Mouse (Mus musculus) ES-CJ7 (cell line): ENCODE results near the gene Trappc3.

Experiments
- DNase-seq: peaks from one replicate; pipeline ENCODE4 v3.0.0; 2011; ENCODE audit warnings: low read depth, low spot score

Gene Trappc3

GRCm38 (mm10) chr4:126262119-126262807, at the start of gene Trappc3:
Gene Trappc3, plus strand, starts transcription at chr4:126262325.
- peak; percentile 98 for DNase-seq

DNA sequence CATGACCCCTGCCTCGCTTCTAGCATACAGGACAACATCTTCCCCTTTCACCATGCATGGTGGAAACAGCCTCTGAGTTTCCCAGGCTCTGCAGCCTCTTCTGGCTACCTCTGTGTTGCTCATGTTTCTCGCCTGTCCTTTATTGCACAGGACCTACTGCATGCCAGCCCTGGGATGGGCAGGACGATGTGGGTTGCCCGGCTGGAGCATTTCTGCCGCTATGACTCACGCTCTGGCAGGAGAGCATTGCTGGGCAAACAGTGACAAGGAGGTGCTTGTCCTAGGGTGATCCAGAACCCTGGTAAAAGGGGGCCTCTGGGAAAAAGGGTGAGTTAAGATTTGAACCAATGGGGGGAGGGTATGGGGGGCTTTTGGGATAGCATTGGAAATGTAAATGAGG, 44.4 kb upstream of the Trappc3 start:
- no peak for DNase-seq

GRCm38 (mm10) chr4:126219540-126219939, 42.6 kb upstream of the Trappc3 start:
- DNase-seq, result peak; percentile 46

DNA sequence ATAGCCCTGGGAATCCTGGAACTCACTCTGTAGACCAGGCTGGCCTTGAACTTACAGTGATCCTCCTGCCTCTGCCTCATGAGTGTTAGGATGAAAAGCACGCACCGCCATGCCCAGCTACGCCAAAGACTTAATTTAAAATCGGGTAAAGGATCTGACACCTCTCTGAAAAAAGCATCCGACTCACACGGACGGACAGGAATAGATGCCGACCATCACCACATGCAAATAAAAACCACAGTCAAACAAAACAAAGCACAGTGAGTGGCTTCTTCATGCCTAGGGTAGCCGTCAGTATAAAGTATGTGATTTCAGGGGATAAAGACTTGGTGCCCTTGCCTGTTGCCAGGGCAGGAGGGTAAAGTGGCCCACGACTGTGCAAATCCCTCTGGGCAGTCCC, 42.1 kb upstream of the Trappc3 start:
- no peak for DNase-seq

- DNase-seq, result peak; percentile 77
Observed at GRCm38 (mm10) chr4:126222631-126223030, 39.5 kb upstream of the Trappc3 start.

DNA sequence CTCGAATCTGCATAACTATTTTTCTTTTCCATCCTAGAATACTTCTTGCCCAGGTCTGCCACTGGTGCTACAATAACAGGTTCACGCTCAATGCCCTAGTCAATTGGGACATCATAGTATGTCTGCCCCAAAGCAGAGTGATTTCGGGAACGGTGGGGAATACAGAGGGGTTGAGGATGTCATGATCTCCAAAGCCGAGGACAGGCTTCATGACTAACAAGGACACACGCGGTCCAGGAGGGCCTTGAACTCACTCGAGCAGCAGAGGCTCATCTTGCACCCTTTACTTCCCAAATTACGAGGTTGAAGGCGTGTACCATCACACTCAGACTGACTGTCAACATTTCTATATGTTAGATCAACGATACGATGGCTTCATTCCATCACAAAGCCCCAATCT, 35.5 kb upstream of the Trappc3 start:
- DNase-seq, result no peak

- DNase-seq, result peak; percentile 90
Observed at GRCm38 (mm10) chr4:126227077-126227761, 34.9 kb upstream of the Trappc3 start.

GRCm38 (mm10) chr4:126228144-126228543, 34.0 kb upstream of the Trappc3 start:
- DNase-seq, result no peak

GRCm38 (mm10) chr4:126229900-126230299, 32.2 kb upstream of the Trappc3 start:
- no peak for DNase-seq

DNA sequence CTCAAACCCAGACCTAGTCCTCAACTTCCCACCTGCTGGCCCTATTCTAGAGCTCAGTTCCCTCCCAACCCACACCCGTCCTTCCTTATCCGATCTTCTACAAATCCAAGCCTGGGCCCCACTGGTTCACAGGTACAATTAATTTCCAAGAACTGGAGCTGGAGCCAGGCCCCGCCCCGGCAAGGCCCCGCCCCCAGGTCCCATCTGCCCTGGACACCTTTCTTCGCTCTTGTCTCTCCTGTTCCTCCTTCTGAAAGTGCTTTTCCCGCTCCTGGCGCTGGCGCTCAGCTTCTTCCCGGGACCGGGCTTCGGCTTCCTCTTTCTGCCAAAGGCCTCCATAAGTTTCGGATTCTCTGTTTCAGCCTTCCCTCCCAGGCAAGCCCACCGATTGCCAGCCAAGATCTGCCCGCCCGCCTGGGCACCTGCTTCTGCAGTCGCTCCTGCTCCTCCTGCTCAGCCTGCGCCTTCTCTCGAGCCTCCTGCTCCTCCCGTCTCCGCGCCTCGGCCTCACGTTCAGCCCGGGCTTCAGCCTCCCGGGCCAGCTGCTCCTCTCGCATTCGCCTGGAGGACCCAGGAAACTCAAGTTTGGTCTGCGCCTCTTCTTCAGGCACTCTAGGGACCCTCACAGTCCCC, 28.3 kb upstream of the Trappc3 start:
- peak; percentile 42 for DNase-seq

- no peak for DNase-seq
Observed at GRCm38 (mm10) chr4:126234496-126235175, 27.5 kb upstream of the Trappc3 start.

DNA sequence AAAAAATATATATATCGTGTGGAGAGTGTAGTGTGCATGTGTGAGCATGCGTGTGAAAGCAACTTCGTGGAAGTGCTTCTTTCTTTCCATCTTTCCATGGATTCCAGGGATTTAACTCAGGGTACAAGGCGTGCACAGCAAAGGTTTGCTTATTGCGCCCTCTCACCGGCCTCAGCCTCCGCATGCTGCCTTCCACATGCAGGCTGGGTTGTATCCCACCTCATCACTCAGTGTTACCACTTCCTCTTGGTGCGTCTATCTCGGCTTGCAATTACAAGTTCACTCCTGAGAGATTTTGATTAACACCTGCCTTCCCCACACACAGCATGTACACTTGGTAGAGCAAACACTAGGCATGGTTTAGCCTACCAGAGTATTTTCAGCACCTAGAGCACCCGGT, 26.9 kb upstream of the Trappc3 start:
- DNase-seq, result no peak

- DNase-seq, result peak; percentile 66
Observed at GRCm38 (mm10) chr4:126236467-126237280, 25.5 kb upstream of the Trappc3 start.

GRCm38 (mm10) chr4:126237721-126238242, 24.3 kb upstream of the Trappc3 start:
- no peak for DNase-seq

- no peak for DNase-seq
Observed at GRCm38 (mm10) chr4:126239862-126240475, 22.2 kb upstream of the Trappc3 start.

DNA sequence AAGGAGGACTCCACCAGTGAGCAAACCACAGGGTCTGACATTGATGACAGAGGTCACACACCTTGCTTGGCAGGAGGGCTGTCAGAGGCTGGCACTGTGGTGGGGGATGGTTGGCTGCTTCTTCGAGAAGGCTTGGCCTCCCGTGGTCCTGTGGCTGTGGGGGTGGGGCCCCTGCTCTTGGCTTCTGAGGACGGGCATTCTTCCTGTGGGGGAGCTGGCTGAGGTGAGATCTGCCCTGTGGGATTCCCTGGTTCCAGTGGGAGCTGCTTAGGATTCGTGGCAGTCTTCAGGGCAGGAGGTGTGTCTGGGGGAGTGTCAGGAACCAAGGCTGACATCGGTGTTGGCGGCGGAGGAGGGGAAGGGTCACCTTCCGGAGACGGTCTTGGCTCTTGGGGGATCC, 20.2 kb upstream of the Trappc3 start:
- DNase-seq, result peak; percentile 81

DNA sequence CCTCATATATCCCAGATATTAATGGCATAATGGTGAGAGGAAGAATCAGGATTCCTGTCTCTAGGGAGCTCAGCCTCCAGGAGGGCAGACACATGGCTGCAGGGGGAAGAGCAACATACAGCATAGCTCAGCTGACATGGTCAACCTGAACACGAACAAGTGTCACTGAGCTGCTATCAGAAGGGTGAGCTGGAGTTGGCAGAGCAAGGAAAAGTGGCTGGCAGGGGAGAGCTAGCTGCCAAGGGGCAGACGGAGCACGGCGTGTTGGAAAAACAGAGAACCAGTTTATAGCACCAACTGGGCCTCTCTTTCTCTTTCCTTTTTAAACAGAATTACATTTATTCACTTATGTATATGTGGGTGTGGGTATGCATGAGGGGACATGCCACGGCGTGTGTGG, 19.6 kb upstream of the Trappc3 start:
- DNase-seq, result no peak

DNA sequence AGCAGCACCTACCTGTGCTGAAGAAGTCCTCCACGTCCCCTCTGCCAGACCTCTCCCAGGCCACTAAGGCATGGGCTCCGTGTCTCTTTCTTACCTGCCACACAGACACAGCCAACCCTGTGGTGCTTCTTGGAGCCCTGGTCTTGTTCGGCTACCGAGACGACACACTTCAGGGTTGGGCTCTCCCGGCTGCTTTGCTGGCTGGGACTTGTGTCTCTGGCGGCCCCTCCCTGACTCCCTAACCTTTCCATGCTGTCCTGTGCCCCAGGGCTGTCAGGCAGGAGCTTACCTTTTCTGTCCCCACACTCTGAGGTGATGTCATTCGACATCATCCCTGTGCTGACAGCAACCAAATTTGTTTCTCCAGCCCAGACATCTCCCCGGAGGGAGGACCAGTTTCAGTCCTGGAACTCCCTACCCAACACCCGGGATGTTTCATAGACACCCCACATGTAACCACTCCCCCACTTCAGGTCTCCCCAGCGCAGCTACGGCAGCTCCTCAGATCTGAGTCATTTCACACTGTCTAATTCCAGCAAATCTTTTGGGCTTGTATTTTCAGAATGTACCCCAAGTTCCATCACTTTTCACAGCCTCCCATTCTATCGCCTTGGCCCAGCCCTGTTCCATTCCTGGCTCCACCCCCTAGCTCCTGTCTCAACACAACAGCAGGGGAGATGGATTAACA, 15.8 kb upstream of the Trappc3 start:
- no peak for DNase-seq

DNA sequence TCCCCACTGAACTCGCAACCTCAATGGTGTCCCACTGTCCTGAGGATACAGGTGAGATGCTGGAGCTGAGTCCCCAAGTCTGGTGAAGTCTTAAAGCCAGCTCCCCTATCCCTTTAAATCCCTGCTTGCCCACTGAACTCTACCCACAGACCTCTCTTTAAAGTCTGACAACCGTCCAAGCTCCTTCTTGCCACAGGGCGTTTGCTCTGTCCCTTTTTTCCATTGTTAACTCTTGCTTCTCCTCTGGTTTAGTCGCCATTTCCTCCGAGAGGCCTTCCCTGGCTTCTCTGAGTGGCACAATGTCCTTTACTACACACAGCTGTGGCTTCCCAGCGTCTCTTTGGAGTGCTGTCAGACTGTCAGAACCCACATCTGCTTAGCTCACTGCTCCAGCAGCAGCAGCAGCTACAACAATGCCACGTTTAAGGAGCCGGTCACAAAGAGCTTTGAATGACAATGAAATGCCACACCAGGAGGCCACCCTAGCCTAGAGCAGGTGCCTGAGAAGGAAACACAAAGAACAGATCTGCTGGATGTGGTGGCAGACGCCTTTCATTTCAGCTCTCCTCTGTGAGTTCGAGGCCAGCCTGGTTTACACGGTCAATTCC, 13.8 kb upstream of the Trappc3 start:
- DNase-seq, result peak; percentile 97

DNA sequence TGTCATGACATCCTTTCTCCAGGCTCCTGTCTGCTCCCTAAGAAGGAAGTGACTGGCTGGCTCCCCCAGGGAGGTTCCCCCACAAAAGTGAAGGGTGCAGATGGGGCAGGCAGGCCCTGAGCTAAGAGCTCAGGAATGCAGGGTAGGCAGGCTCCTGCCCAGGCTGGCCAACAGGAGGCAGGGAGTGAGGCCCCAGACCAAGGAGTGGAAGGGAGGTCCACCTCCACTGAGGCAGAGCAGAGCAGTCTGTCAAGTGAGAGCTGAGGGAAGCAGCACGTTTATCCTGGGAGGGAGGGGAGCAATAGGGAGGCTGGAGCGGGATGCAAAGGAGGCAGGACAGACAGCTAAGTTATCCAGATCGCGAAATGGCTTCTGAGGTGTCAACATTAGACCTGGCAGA, 11.5 kb upstream of the Trappc3 start:
- no peak for DNase-seq
